8 mouse cellular contexts compared by ENCODE assay signal in genomic region chr4:100028641-100029040, GRCm38 (mm10).
A peak's percentile ranks its signal among the peaks of the same experiment; 100 is the strongest.
DNase-seq lines count a peak whose midpoint lies in the region; ATAC-seq lines count a peak whose summit lies in the region.

No protein-coding gene starts in this region.

- no peaks in the 10 kb centered on the region for H3K27me3 ChIP-seq in forebrain, embryonic 13.5 days

- no peak overlapping the region for H3K27ac ChIP-seq in forebrain, embryonic 13.5 days

- H3K36me3 ChIP-seq in forebrain, embryonic 13.5 days (ENCODE audit: poor library complexity, severe bottlenecking) = no peaks in the 10 kb centered on the region

- no peaks in the 10 kb centered on the region for H3K4me1 ChIP-seq in forebrain, embryonic 13.5 days

- peak; percentile 76 for ATAC-seq in forebrain, embryonic 13.5 days
- peak; percentile 84 to 90 for ATAC-seq in hematopoietic stem cell, adult 5-6 weeks (replicated peaks in 1 of 2; ENCODE audit: insufficient read depth in 1 of 2, low FRiP score in 2 of 2, low TSS enrichment in 1 of 2, low read depth in 1 of 2, poor library complexity in 2 of 2, severe bottlenecking in 2 of 2)

- H3K9ac ChIP-seq in forebrain, embryonic 13.5 days = no peak overlapping the region

- no peaks in the 10 kb centered on the region for H3K9me3 ChIP-seq in forebrain, embryonic 13.5 days (replicated peaks)

- 14% methylated on average over 3 of the region's 3 CpGs for WGBS in forebrain, embryonic 13.5 days

- DNase-seq in testis, postnatal 10 days (ENCODE audit: low spot score) = peak; percentile 85
- DNase-seq in testis, postnatal 14 days (ENCODE audit: low spot score) = no peak
- peak; percentile 37 for DNase-seq in brain, embryonic 18.5 days (ENCODE audit: low read depth, low spot score)
- peak; percentile 70 to 80 for DNase-seq in left cerebral cortex, adult 18-20 months (ENCODE audit: low spot score in 2 of 2)
- peak; percentile 26 for DNase-seq in naive thymus-derived CD4-positive, alpha-beta T cell, adult 2 months (ENCODE audit: low read depth)
- DNase-seq in urinary bladder, postnatal 36 days (ENCODE audit: low spot score in 2 of 2) = peak; percentile 58 to 61

- H3K4me2 ChIP-seq in forebrain, embryonic 13.5 days = no peak overlapping the region

- H3K4me3 ChIP-seq in forebrain, embryonic 13.5 days = no peak overlapping the region
